Mouse (Mus musculus) stomach, embryonic 16.5 days (tissue): Measurements from ENCODE around the gene Col4a2. TPM values are rescaled to one million over a fixed set of nuclear protein-coding genes. Genes with fewer than 3 reads are reported as not detected.

ENCODE experiments used
- ATAC-seq: fragments of 200-750 bp; cut with Nextera tagmentation; 2 replicates; pipeline ENCODE4 v1.8.0; 2017; ENCODE audit warnings: moderate number of reproducible peaks, moderate TSS enrichment; ENCODE audit not compliant: insufficient read depth, low FRiP score
- H3K27ac ChIP-seq: fragments of 300-500 bp; sonication (generic); 2 replicates; pipeline ENCODE4 v1.5.1; 2014; ENCODE audit warnings: low read length
- H3K27me3 ChIP-seq: fragments of 300-500 bp; sonication (generic); 2 replicates; pipeline ENCODE4 v1.6.1; 2014; ENCODE audit warnings: low read length, control low read depth, mixed read lengths; ENCODE audit not compliant: control insufficient read depth, insufficient read depth
- H3K36me3 ChIP-seq: fragments of 300-500 bp; sonication (generic); 2 replicates; pipeline ENCODE4 v1.6.1; 2014; ENCODE audit warnings: low read length; ENCODE audit not compliant: control insufficient read depth, insufficient read depth
- H3K4me1 ChIP-seq: fragments of 300-500 bp; sonication (generic); 2 replicates; pipeline ENCODE4 v1.6.1; 2014; ENCODE audit warnings: low read length, control low read depth, mixed read lengths; ENCODE audit not compliant: control insufficient read depth, insufficient read depth
- H3K4me2 ChIP-seq: fragments of 300-500 bp; sonication (generic); 2 replicates; pipeline ENCODE4 v1.6.1; 2014; ENCODE audit warnings: low read depth, low read length, mixed read lengths
- H3K4me3 ChIP-seq: fragments of 300-500 bp; sonication (generic); replicated peaks from 2 replicates; pipeline ENCODE4 v1.5.1; 2014; ENCODE audit warnings: mild to moderate bottlenecking, low read length
- H3K9ac ChIP-seq: fragments of 300-500 bp; sonication (generic); 2 replicates; pipeline ENCODE4 v1.6.1; 2014; ENCODE audit warnings: low read length
- H3K9me3 ChIP-seq: fragments of 300-500 bp; sonication (generic); replicated peaks from 2 replicates; pipeline ENCODE4 v1.6.1; 2016; ENCODE audit warnings: low read length, control low read depth; ENCODE audit not compliant: control insufficient read depth
- WGBS: fragments of 180-500 bp; shearing (Covaris S2); extraction: QIAGEN DNeasy Blood & Tissue Kit; methylation state at CpG from one replicate; pipeline ENCODE4 v1.1.7; 2014; 5-methylcytosine and 5-hydroxymethylcytosine counted together
- polyA plus RNA-seq: library from polyadenylated mRNA; unstranded; fragments of >200 nt; fragmentation: Nextera tagmentation; extraction: Ambion mirVana; gene quantifications from 2 replicates; pipeline ENCODE4 v1.2.1, GENCODE M21; 2015

Gene Col4a2
- polyA plus RNA-seq = 57.3 and 65.2 TPM in 2 replicates

GRCm38 (mm10) chr8:11312349-11313175, at the start of gene Col4a2, which contains the start of gene Col4a1:
Col4a2 (plus strand) TSS chr8:11312805.
Col4a1 (minus strand) TSS chr8:11312826.
- peaks cover 29% of the 10 kb centered on the region for H3K4me1 ChIP-seq
- no peaks in the 10 kb centered on the region for H3K9me3 ChIP-seq
- H3K27ac ChIP-seq = peak within 1 kb of the TSS; percentile 94
- peaks cover 4% of the 10 kb centered on the region; the same call in 1 of the 2 replicates for H3K27me3 ChIP-seq
- peak within 1 kb of the TSS; percentile 82 for H3K4me2 ChIP-seq
- peak within 1 kb of the TSS; percentile 82 for H3K4me3 ChIP-seq
- H3K36me3 ChIP-seq = no peaks in the 10 kb centered on the region
- WGBS = under 1% methylated on average over 80 of the region's 87 CpGs
- ATAC-seq = peak; percentile 85
- peak within 1 kb of the TSS; percentile 94 for H3K9ac ChIP-seq

- no peaks in the 10 kb centered on the region for H3K9me3 ChIP-seq
- ATAC-seq = no peak
These were observed 48.8 kb upstream of the Col4a2 start for GRCm38 (mm10) chr8:11263848-11264247.

GRCm38 (mm10) chr8:11265971-11266370, 46.6 kb upstream of the Col4a2 start:
- peaks cover 33% of the 10 kb centered on the region for H3K4me1 ChIP-seq
- no peak for ATAC-seq

More at GRCm38 (mm10) chr8:11263848-11264247, 48.8 kb upstream of the Col4a2 start:
- Histone ChIP-seq H3K9ac (no peak overlapping the region), H3K27ac (no peak overlapping the region), H3K27me3 (no peaks in the 10 kb centered on the region), H3K4me2 (no peak overlapping the region), H3K36me3 (no peaks in the 10 kb centered on the region), H3K4me1 (peaks cover 29% of the 10 kb centered on the region), H3K4me3 (no peak overlapping the region)
- 74% methylated on average over 6 of the region's 6 CpGs for WGBS

GRCm38 (mm10) chr8:11266471-11266870, 46.1 kb upstream of the Col4a2 start:
- Histone ChIP-seq H3K9me3 (no peaks in the 10 kb centered on the region), H3K4me1 (peaks cover 33% of the 10 kb centered on the region), H3K9ac (no peak overlapping the region), H3K4me2 (no peak overlapping the region), H3K27ac (no peak overlapping the region), H3K4me3 (no peak overlapping the region), H3K27me3 (no peaks in the 10 kb centered on the region), H3K36me3 (no peaks in the 10 kb centered on the region)
- ATAC-seq = no peak
- 85% methylated on average over 2 of the region's 2 CpGs for WGBS

More at GRCm38 (mm10) chr8:11265971-11266370, 46.6 kb upstream of the Col4a2 start:
- no peak overlapping the region for H3K4me3 ChIP-seq
- H3K36me3 ChIP-seq = no peaks in the 10 kb centered on the region
- H3K9ac ChIP-seq = no peak overlapping the region
- no peak overlapping the region for H3K4me2 ChIP-seq
- no peak overlapping the region for H3K27ac ChIP-seq
- 86% methylated on average over 3 of the region's 3 CpGs for WGBS
- no peaks in the 10 kb centered on the region for H3K27me3 ChIP-seq
- H3K9me3 ChIP-seq = no peaks in the 10 kb centered on the region

GRCm38 (mm10) chr8:11268753-11269152, 43.9 kb upstream of the Col4a2 start:
- Histone ChIP-seq H3K4me1 (peaks cover 29% of the 10 kb centered on the region), H3K9ac (no peak overlapping the region), H3K27ac (no peak overlapping the region), H3K27me3 (no peaks in the 10 kb centered on the region), H3K36me3 (no peaks in the 10 kb centered on the region), H3K4me2 (no peak overlapping the region), H3K4me3 (no peak overlapping the region), H3K9me3 (no peaks in the 10 kb centered on the region)
- ATAC-seq = no peak
- 59% methylated on average over 6 of the region's 6 CpGs for WGBS

- H3K4me3 ChIP-seq = no peak overlapping the region
- no peaks in the 10 kb centered on the region for H3K36me3 ChIP-seq
- no peaks in the 10 kb centered on the region for H3K9me3 ChIP-seq
- no peak overlapping the region for H3K27ac ChIP-seq
- 60% methylated on average over 6 of the region's 6 CpGs for WGBS
- H3K4me1 ChIP-seq = peaks cover 33% of the 10 kb centered on the region
- no peak overlapping the region for H3K4me2 ChIP-seq
- H3K27me3 ChIP-seq = no peaks in the 10 kb centered on the region
- ATAC-seq = no peak
- no peak overlapping the region for H3K9ac ChIP-seq
These were observed 41.8 kb upstream of the Col4a2 start for GRCm38 (mm10) chr8:11270826-11271225.

- H3K27me3 ChIP-seq = no peaks in the 10 kb centered on the region
- H3K4me1 ChIP-seq = peaks cover 42% of the 10 kb centered on the region
- no peaks in the 10 kb centered on the region for H3K36me3 ChIP-seq
- no peak overlapping the region for H3K27ac ChIP-seq
- WGBS = 62% methylated on average over 6 of the region's 6 CpGs
- no peak overlapping the region for H3K9ac ChIP-seq
- no peaks in the 10 kb centered on the region for H3K9me3 ChIP-seq
- no peak overlapping the region for H3K4me2 ChIP-seq
- no peak overlapping the region for H3K4me3 ChIP-seq
- ATAC-seq = no peak
These were observed 40.4 kb upstream of the Col4a2 start for GRCm38 (mm10) chr8:11272205-11272604.

- H3K4me3 ChIP-seq = no peak overlapping the region
- no peaks in the 10 kb centered on the region for H3K27me3 ChIP-seq
- no peak overlapping the region for H3K9ac ChIP-seq
- peaks cover 47% of the 10 kb centered on the region for H3K4me1 ChIP-seq
- ATAC-seq = no peak
- H3K9me3 ChIP-seq = no peaks in the 10 kb centered on the region
- H3K27ac ChIP-seq = no peak overlapping the region
- H3K36me3 ChIP-seq = no peaks in the 10 kb centered on the region
- H3K4me2 ChIP-seq = no peak overlapping the region
- WGBS = 82% methylated on average over 15 of the region's 15 CpGs
These were observed 39.0 kb upstream of the Col4a2 start for GRCm38 (mm10) chr8:11273506-11274158.

GRCm38 (mm10) chr8:11274415-11274814, 38.2 kb upstream of the Col4a2 start:
- Histone ChIP-seq H3K4me2 (no peak overlapping the region), H3K27me3 (no peaks in the 10 kb centered on the region), H3K4me3 (no peak overlapping the region), H3K9me3 (no peaks in the 10 kb centered on the region), H3K9ac (no peak overlapping the region), H3K36me3 (no peaks in the 10 kb centered on the region), H3K4me1 (peaks cover 47% of the 10 kb centered on the region), H3K27ac (no peak overlapping the region)
- WGBS = 77% methylated on average over 7 of the region's 7 CpGs
- no peak for ATAC-seq
